ENCODE assay signal across 11 mouse cellular contexts in genomic region chr7:114087986-114088385, GRCm38 (mm10). TPM values are rescaled to one million over a fixed set of nuclear protein-coding genes. Genes with fewer than 3 reads are reported as not detected.
DNase-seq lines count a peak whose midpoint lies in the region; ATAC-seq lines count a peak whose summit lies in the region.
"Had no signal": no experiment of that assay in that cellular context is flagged by ENCODE, and none has a peak within 500 bp of the region (broad histone marks: within the 10 kb centered on the region; RNA-seq: fewer than 3 reads in every experiment).

No protein-coding gene starts in this region.

- H3K9me3 ChIP-seq in heart, embryonic 11.5 days (replicated peaks; ENCODE audit: control insufficient read depth, low read length), result no peaks in the 10 kb centered on the region
- H3K9me3 ChIP-seq: embryonic facial prominence, embryonic 15.5 days; hindbrain, embryonic 10.5 days; limb, embryonic 13.5 days had no signal

- no peak for DNase-seq in heart, adult 9 months (ENCODE audit: low spot score in 2 of 2)
- DNase-seq in CD4-positive helper T cell, adult 2 months (ENCODE audit: low read depth, low spot score), result peak; percentile 93
- peak; percentile 44 for DNase-seq in forelimb bud, embryonic 11.5 days (ENCODE audit: low read depth, low spot score)
- no peak for DNase-seq in adrenal gland, adult (ENCODE audit: inconsistent age in 2 of 2, low spot score in 1 of 2)
- DNase-seq in gastrocnemius, postnatal 10 days, result no peak
- no peak for DNase-seq in adrenal gland, postnatal 36 days

- no peak for ATAC-seq in heart, embryonic 11.5 days (replicated peaks; ENCODE audit: insufficient number of reproducible peaks, low FRiP score, low TSS enrichment)
- peak; percentile 56; the same call in 1 of the 2 replicates for ATAC-seq in neutrophil, adult 5-6 weeks (ENCODE audit: extremely low read depth, insufficient number of reproducible peaks, low FRiP score, poor library complexity, severe bottlenecking)

- no peak overlapping the region for H3K4me3 ChIP-seq in heart, embryonic 11.5 days (ENCODE audit: low read depth, low read length)
- H3K4me3 ChIP-seq: embryonic facial prominence, embryonic 15.5 days; hindbrain, embryonic 10.5 days; limb, embryonic 13.5 days had no signal

- peaks cover 52% of the 10 kb centered on the region for H3K4me1 ChIP-seq in heart, embryonic 11.5 days (ENCODE audit: control insufficient read depth, insufficient read depth, low read length)

- H3K36me3 ChIP-seq in heart, embryonic 11.5 days (ENCODE audit: control insufficient read depth, insufficient read depth, low read length), result no peaks in the 10 kb centered on the region
- H3K36me3 ChIP-seq: embryonic facial prominence, embryonic 15.5 days; hindbrain, embryonic 10.5 days; limb, embryonic 13.5 days had no signal

- H3K4me2 ChIP-seq in heart, embryonic 11.5 days, result peak overlapping the region; percentile 22
- H3K4me2 ChIP-seq: embryonic facial prominence, embryonic 15.5 days; limb, embryonic 13.5 days had no signal

- no peaks in the 10 kb centered on the region for H3K27me3 ChIP-seq in heart, embryonic 11.5 days (ENCODE audit: control insufficient read depth, insufficient read depth, low read length)
- H3K27me3 ChIP-seq: embryonic facial prominence, embryonic 15.5 days; limb, embryonic 13.5 days had no signal

- 0 out of 2 replicates have a peak overlapping the region, but pooled peaks have one; percentile 15 for H3K27ac ChIP-seq in heart, embryonic 11.5 days (ENCODE audit: low read depth, low read length)
- H3K27ac ChIP-seq: embryonic facial prominence, embryonic 15.5 days; hindbrain, embryonic 10.5 days; limb, embryonic 13.5 days had no signal

- WGBS in heart, embryonic 11.5 days (ENCODE audit: insufficient replicate concordance), result 32% methylated on average over 11 of the region's 11 CpGs

- 0 out of 2 replicates have a peak overlapping the region, but pooled peaks have one; percentile 22 for H3K9ac ChIP-seq in heart, embryonic 11.5 days (ENCODE audit: low read depth, low read length)
- H3K9ac ChIP-seq: embryonic facial prominence, embryonic 15.5 days; limb, embryonic 13.5 days had no signal

RNA-seq across cellular contexts. Expression of gene Rras2, which starts 29.6 kb away (rescaled TPM):
- polyA plus RNA-seq in heart, embryonic 11.5 days (2014; fragmentation: Nextera tagmentation; extraction: Ambion mirVana), result 53.9 and 56.8 TPM in 2 replicates
- total RNA-seq in neutrophil, adult 5-6 weeks (2017), result 49.2 and 59.9 TPM in 2 replicates
- 10 to 100 TPM; 23.6 to 25.1 TPM for total RNA-seq in gastrocnemius, postnatal 10 days (2021)
- 10 to 100 TPM; 27.5 to 39.3 TPM for total RNA-seq in adrenal gland, postnatal 36 days (2021)

Comparison
In these comparisons a context has a peak if more than half of its experiments do, and no peak if none do; other contexts are left out.
1. DNase-seq: peak in CD4-positive helper T cell, adult 2 months (single experiment) and forelimb bud, embryonic 11.5 days (single experiment); none in heart, adult 9 months (0 of 2), adrenal gland, adult (0 of 2), gastrocnemius, postnatal 10 days (single experiment) and adrenal gland, postnatal 36 days (0 of 2).